Mouse (Mus musculus) forebrain, embryonic 11.5 days (tissue): ENCODE data around the gene H2-Q6. TPM values are rescaled to one million over a fixed set of nuclear protein-coding genes. Genes with fewer than 3 reads are reported as not detected.
"Not testable (repeated sequence)": the region's sequence is repeated elsewhere in the genome, so short reads cannot be mapped to it uniquely, and the experiment has no call there.

Source experiments
- ATAC-seq: fragments of 200-750 bp; cut with Nextera tagmentation; replicated peaks from 2 replicates; pipeline ENCODE4 v1.8.0; 2017; ENCODE audit warnings: moderate TSS enrichment; ENCODE audit not compliant: low FRiP score
- DNase-seq: peaks from one replicate; pipeline ENCODE4 v3.0.0-alpha.2; 2017; ENCODE audit warnings: low spot score
- H3K27ac ChIP-seq: fragments of 300-500 bp; sonication (generic); 2 replicates; pipeline ENCODE4 v1.5.1; 2014; ENCODE audit warnings: low read depth, low read length
- H3K27me3 ChIP-seq: fragments of 300-500 bp; sonication (generic); 2 replicates; pipeline ENCODE4 v1.6.1; 2014; ENCODE audit warnings: mild to moderate bottlenecking, low read length, mixed read lengths; ENCODE audit not compliant: control insufficient read depth, insufficient read depth
- H3K36me3 ChIP-seq: fragments of 300-500 bp; sonication (generic); 2 replicates; pipeline ENCODE4 v1.6.1; 2014; ENCODE audit warnings: mild to moderate bottlenecking, low read length, moderate library complexity, mixed read lengths; ENCODE audit not compliant: control insufficient read depth, insufficient read depth
- H3K4me1 ChIP-seq: fragments of 300-500 bp; sonication (generic); replicated peaks from 2 replicates; pipeline ENCODE4 v1.6.1; 2014; ENCODE audit warnings: low read length, mixed read lengths; ENCODE audit not compliant: control insufficient read depth, insufficient read depth
- H3K4me2 ChIP-seq: fragments of 300-500 bp; sonication (generic); 2 replicates; pipeline ENCODE4 v1.6.1; 2014; ENCODE audit warnings: low read depth, mild to moderate bottlenecking, low read length, moderate library complexity, mixed read lengths; ENCODE audit not compliant: severe bottlenecking
- H3K4me3 ChIP-seq: fragments of 300-500 bp; sonication (generic); 2 replicates; pipeline ENCODE4 v1.5.1; 2014; ENCODE audit warnings: low read depth, low read length
- H3K9ac ChIP-seq: fragments of 300-500 bp; sonication (generic); 2 replicates; pipeline ENCODE4 v1.6.1; 2014; ENCODE audit warnings: low read length
- H3K9me3 ChIP-seq: fragments of 300-500 bp; sonication (generic); 2 replicates; pipeline ENCODE4 v1.6.1; 2016; ENCODE audit warnings: low read length, mixed read lengths; ENCODE audit not compliant: control insufficient read depth
- WGBS: fragments of 180-500 bp; shearing (Covaris S2); extraction: QIAGEN DNeasy Blood & Tissue Kit; methylation state at CpG from one replicate; pipeline ENCODE4 v1.1.7; 2014; 5-methylcytosine and 5-hydroxymethylcytosine counted together
- polyA plus RNA-seq: library from polyadenylated mRNA; unstranded; fragments of >200 nt; fragmentation: Nextera tagmentation; extraction: Ambion mirVana; gene quantifications from 2 replicates; pipeline ENCODE4 v1.2.1, GENCODE M21; 2014

Gene H2-Q6
- polyA plus RNA-seq, 1 experiment from 2014 or later: 1.2 TPM

- H3K4me1 ChIP-seq, H3K27ac ChIP-seq, H3K36me3 ChIP-seq, H3K9ac ChIP-seq, H3K9me3 ChIP-seq: not testable (repeated sequence)
- Histone ChIP-seq H3K4me2 (peak overlapping the region; percentile 58; the same call in 1 of the 2 replicates), H3K27me3 (peaks cover 10% of the 10 kb centered on the region), H3K4me3 (peak overlapping the region; percentile 28)
- DNase-seq (peak; percentile 60), ATAC-seq (peak; percentile 36; the same call in 1 of the 2 replicates)
- WGBS: 15% methylated on average over 28 of the region's 28 CpGs
These were observed 824 bp downstream of the H2-Q6 start for GRCm38 (mm10) chr17:35425474-35425873.

GRCm38 (mm10) chr17:35428883-35429282 is 4.2 kb downstream of the H2-Q6 start:
- ATAC-seq: not testable (repeated sequence)

GRCm38 (mm10) chr17:35430671-35431070 is 6.0 kb downstream of the H2-Q6 start:
- ATAC-seq: not testable (repeated sequence)

More at GRCm38 (mm10) chr17:35428883-35429282, 4.2 kb downstream of the H2-Q6 start:
- not testable (repeated sequence) for H3K27ac ChIP-seq, H3K9ac ChIP-seq, H3K4me2 ChIP-seq, H3K9me3 ChIP-seq, H3K36me3 ChIP-seq, H3K4me3 ChIP-seq, DNase-seq, H3K4me1 ChIP-seq
- WGBS: 88% methylated on average over 6 of the region's 6 CpGs
- peaks cover 10% of the 10 kb centered on the region for H3K27me3 ChIP-seq

GRCm38 (mm10) chr17:35432167-35432566 is 7.5 kb downstream of the H2-Q6 start:
- not testable (repeated sequence) for H3K27me3 ChIP-seq
- 69% methylated on average over 3 of the region's 3 CpGs for WGBS

More at GRCm38 (mm10) chr17:35430671-35431070, 6.0 kb downstream of the H2-Q6 start:
- DNase-seq: peak; percentile 38
- not testable (repeated sequence) for H3K4me3 ChIP-seq, H3K27ac ChIP-seq, H3K9ac ChIP-seq, H3K27me3 ChIP-seq, H3K4me2 ChIP-seq, H3K36me3 ChIP-seq, H3K9me3 ChIP-seq, H3K4me1 ChIP-seq
- WGBS: 85% methylated on average over 6 of the region's 6 CpGs

GRCm38 (mm10) chr17:35434836-35435235 is 10.2 kb downstream of the H2-Q6 start:
- H3K27ac ChIP-seq, H3K4me1 ChIP-seq, H3K9ac ChIP-seq, H3K4me2 ChIP-seq, H3K9me3 ChIP-seq, H3K36me3 ChIP-seq, H3K27me3 ChIP-seq, ATAC-seq, H3K4me3 ChIP-seq: not testable (repeated sequence)
- 7% methylated on average over 8 of the region's 8 CpGs for WGBS
- DNase-seq: peak; percentile 83

More at GRCm38 (mm10) chr17:35432167-35432566, 7.5 kb downstream of the H2-Q6 start:
- H3K4me1 ChIP-seq, H3K36me3 ChIP-seq, H3K9me3 ChIP-seq, ATAC-seq, H3K9ac ChIP-seq, H3K4me3 ChIP-seq, H3K27ac ChIP-seq, H3K4me2 ChIP-seq: not testable (repeated sequence)
- peak; percentile 38 for DNase-seq

GRCm38 (mm10) chr17:35435577-35435976 is 10.9 kb downstream of the H2-Q6 start:
- peak; percentile 48 for DNase-seq
- WGBS: 75% methylated on average over 3 of the region's 3 CpGs

GRCm38 (mm10) chr17:35437386-35437936 is 12.8 kb downstream of the H2-Q6 start:
- H3K9me3 ChIP-seq, DNase-seq, H3K4me1 ChIP-seq, H3K36me3 ChIP-seq, H3K9ac ChIP-seq, H3K27ac ChIP-seq, ATAC-seq, H3K4me2 ChIP-seq, H3K4me3 ChIP-seq, H3K27me3 ChIP-seq: not testable (repeated sequence)
- 64% methylated on average over 1 of the region's 1 CpGs for WGBS

More at GRCm38 (mm10) chr17:35435577-35435976, 10.9 kb downstream of the H2-Q6 start:
- H3K27me3 ChIP-seq, ATAC-seq, H3K4me2 ChIP-seq, H3K4me3 ChIP-seq, H3K9me3 ChIP-seq, H3K9ac ChIP-seq, H3K4me1 ChIP-seq, H3K36me3 ChIP-seq, H3K27ac ChIP-seq: not testable (repeated sequence)

- not testable (repeated sequence) for H3K4me1 ChIP-seq, H3K4me3 ChIP-seq, ATAC-seq, H3K27me3 ChIP-seq, H3K9me3 ChIP-seq, H3K9ac ChIP-seq, H3K4me2 ChIP-seq, H3K36me3 ChIP-seq, DNase-seq, H3K27ac ChIP-seq
- WGBS: 74% methylated on average over 1 of the region's 3 CpGs
These were observed 13.7 kb downstream of the H2-Q6 start for GRCm38 (mm10) chr17:35438395-35438794.

GRCm38 (mm10) chr17:35438885-35439284 is 14.2 kb downstream of the H2-Q6 start, which contains the start of gene H2-Q7:
H2-Q7 (plus strand) TSS chr17:35439155.
- Histone ChIP-seq H3K4me2 (peak within 1 kb of the TSS; percentile 86), H3K4me3 (peak within 1 kb of the TSS; percentile 40), H3K9ac (peak within 1 kb of the TSS; percentile 60)
- DNase-seq (peak; percentile 79), ATAC-seq (peak; percentile 96)
- H3K9me3 ChIP-seq, H3K36me3 ChIP-seq, H3K27ac ChIP-seq, H3K4me1 ChIP-seq, H3K27me3 ChIP-seq: not testable (repeated sequence)
- 2% methylated on average over 18 of the region's 18 CpGs for WGBS
